Mouse (Mus musculus): ENCODE results near the gene Stac3. TPM values are rescaled to one million over a fixed set of nuclear protein-coding genes. Genes with fewer than 3 reads are reported as not detected.

Gene Stac3
- total and polyA plus RNA-seq, 3 experiments = 0.08 to 0.79 (median 0.50) TPM

- dilution Hi-C loops (cut with MboI; ENCODE audit: extremely low pct_ligation_motif_present, extremely low pct_unique_long_range_greater_than_20kb, low sequenced_read_pairs) (no loop called here), in situ Hi-C loops (cut with MboI; ENCODE audit: low pct_ligation_motif_present, low pct_unique_long_range_greater_than_20kb, low sequenced_read_pairs) (no loop called here)
- peaks cover 16 to 24% of the 10 kb centered on the region in 2 experiments for H3K4me1 ChIP-seq (ENCODE audit: control insufficient read depth in 1 of 2, insufficient read depth in 2 of 2)
- TF ChIP-seq ZC3H11A (IDR thresholded peaks at IDR 0.05; ENCODE audit: low read depth, low read length) (no peak), JUN (IDR thresholded peaks at IDR 0.05; ENCODE audit: insufficient read depth, low read depth, low read length) (no peak), MEF2A (IDR thresholded peaks at IDR 0.05; ENCODE audit: borderline replicate concordance, low read depth, low read length) (no peak), CHD1 (IDR thresholded peaks at IDR 0.05; ENCODE audit: low read depth, low read length) (no peak), MYC (IDR thresholded peaks at IDR 0.05; ENCODE audit: low read depth, low read length) (no peak), RCOR1 (conservative IDR thresholded peaks at IDR 0.05; ENCODE audit: low read depth, low read length) (no peak), RAD21 (IDR thresholded peaks at IDR 0.05; ENCODE audit: low read depth, low read length) (no peak), CTCF (conservative IDR thresholded peaks at IDR 0.05 in 1 of 2, IDR thresholded peaks at IDR 0.05 in 1 of 2; ENCODE audit: low read depth in 2 of 2, low read length in 2 of 2) (no peak), HCFC1 (IDR thresholded peaks at IDR 0.05; ENCODE audit: low read depth, low read length) (no peak)
- no peak for DNase-seq (ENCODE audit: extremely low read depth)
- H3K79me2 ChIP-seq (replicated peaks; ENCODE audit: control insufficient read depth, extremely low read depth, insufficient read depth, poor library complexity, severe bottlenecking) = no peaks in the 10 kb centered on the region
- no peak overlapping the region for H3K4me2 ChIP-seq (ENCODE audit: insufficient read depth, low read depth, poor library complexity, severe bottlenecking)
- H3K9ac ChIP-seq (ENCODE audit: insufficient read depth, low read depth) = no peak overlapping the region
- H3K27ac ChIP-seq (ENCODE audit: insufficient read depth, low read depth) = no peak overlapping the region
- H3K9me3 ChIP-seq (replicated peaks; ENCODE audit: low read length) = peaks cover 3% of the 10 kb centered on the region
- H3K4me3 ChIP-seq (replicated peaks in 1 of 3; ENCODE audit: low read depth in 2 of 3, low read length in 2 of 3, poor library complexity in 1 of 3) = no peak overlapping the region
- no peaks in the 10 kb centered on the region for H3K36me3 ChIP-seq (replicated peaks in 1 of 2; ENCODE audit: control insufficient read depth in 1 of 2, insufficient read depth in 1 of 2, low read length in 1 of 2)
- peaks cover 86% of the 10 kb centered on the region for H3K27me3 ChIP-seq (replicated peaks)
Measured at GRCm38 (mm10) chr10:127530945-127531344, 29.5 kb downstream of the Stac3 start.

DNA sequence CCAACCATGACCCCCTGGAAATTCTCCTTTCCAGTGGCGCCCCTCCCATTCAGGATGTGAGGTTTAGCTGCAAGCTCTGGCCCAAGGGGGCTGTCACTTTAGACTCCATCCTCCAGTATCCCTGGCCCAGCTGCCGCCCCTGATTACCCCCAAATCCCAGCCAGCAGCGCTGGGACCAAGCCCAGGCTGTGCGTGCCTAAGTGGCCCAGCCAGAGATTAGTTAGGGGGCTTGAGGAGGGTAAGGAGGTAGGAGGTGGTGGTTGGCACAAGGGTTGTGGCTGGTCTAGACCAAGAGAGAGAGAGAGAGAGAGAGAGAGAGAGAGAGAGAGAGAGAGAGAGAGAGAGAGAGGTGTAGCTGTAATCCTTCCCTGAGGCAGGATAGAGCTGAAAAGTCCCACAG is 30.1 kb downstream of the Stac3 start:
- TF ChIP-seq MYC (IDR thresholded peaks at IDR 0.05; ENCODE audit: low read depth, low read length) (no peak), RCOR1 (conservative IDR thresholded peaks at IDR 0.05; ENCODE audit: low read depth, low read length) (no peak), JUND (conservative IDR thresholded peaks at IDR 0.05; ENCODE audit: low read depth, low read length) (no peak)
- Histone ChIP-seq H3K79me2 (replicated peaks; ENCODE audit: control insufficient read depth, extremely low read depth, insufficient read depth, poor library complexity, severe bottlenecking) (no peaks in the 10 kb centered on the region), H3K9ac (ENCODE audit: insufficient read depth, low read depth) (no peak overlapping the region), H3K4me2 (ENCODE audit: insufficient read depth, low read depth, poor library complexity, severe bottlenecking) (no peak overlapping the region), H3K27me3 (replicated peaks) (peaks cover 88% of the 10 kb centered on the region), H3K36me3 (replicated peaks in 1 of 2; ENCODE audit: control insufficient read depth in 1 of 2, insufficient read depth in 1 of 2, low read length in 1 of 2) (no peaks in the 10 kb centered on the region), H3K4me3 (replicated peaks in 1 of 3; ENCODE audit: low read depth in 2 of 3, low read length in 2 of 3, poor library complexity in 1 of 3) (no peak overlapping the region), H3K9me3 (replicated peaks; ENCODE audit: low read length) (peaks cover 3% of the 10 kb centered on the region), H3K4me1 (ENCODE audit: control insufficient read depth in 1 of 2, insufficient read depth in 2 of 2) (peaks cover 19 to 30% of the 10 kb centered on the region in 2 experiments), H3K27ac (ENCODE audit: insufficient read depth, low read depth) (no peak overlapping the region)
- in situ Hi-C loops (cut with MboI; ENCODE audit: low pct_ligation_motif_present, low pct_unique_long_range_greater_than_20kb, low sequenced_read_pairs) (no loop called here), dilution Hi-C loops (cut with MboI; ENCODE audit: extremely low pct_ligation_motif_present, extremely low pct_unique_long_range_greater_than_20kb, low sequenced_read_pairs) (no loop called here)
- no peak for DNase-seq (ENCODE audit: extremely low read depth)

DNA sequence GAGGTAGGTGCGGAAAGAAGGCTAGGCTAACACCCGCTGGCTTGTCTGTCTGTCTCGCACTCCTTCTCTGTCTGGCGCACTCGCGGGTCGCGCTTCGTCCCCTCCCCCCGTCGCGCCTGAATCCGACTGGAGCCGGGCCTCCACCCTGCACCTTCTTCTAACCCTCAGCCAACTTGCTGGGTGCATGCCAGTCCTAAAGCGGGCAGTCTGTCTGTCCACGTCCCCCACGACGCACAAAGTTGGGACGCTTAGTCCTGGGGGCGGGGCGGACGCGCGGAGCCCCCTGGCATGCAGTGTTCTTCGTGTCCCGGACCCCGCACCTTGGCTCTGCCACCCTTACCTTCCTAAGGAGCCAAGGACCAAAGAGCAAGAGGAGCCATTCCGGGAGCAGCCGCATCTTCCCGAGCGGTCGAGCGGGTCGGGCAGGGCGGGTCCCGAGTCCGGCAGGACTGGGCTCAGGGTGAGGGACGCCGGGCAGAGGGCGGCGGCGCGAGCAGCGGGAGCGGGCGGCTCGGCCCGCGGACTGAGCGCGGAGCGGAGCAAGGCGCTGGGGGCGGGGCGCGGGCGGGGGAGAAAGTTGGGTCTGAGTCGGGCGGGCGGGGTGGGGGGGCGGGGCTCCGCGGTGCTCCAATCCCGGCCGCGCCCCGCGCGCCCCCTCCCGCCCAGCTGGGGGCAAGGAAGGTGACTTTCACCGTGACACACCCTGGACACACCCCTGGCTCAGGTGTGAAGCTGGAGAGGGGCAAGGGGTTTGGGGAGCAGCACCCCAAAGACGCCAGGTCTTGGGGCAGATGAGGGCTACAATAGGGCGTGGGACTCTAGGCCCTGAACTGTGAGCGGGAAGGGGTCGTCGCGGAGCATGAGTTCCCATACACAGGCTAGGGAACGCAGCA is 32.8 kb downstream of the Stac3 start, which contains the start of gene Nxph4:
Gene Nxph4 (minus strand): TSS at position 524 of the 893 bp plus-strand sequence.
- dilution Hi-C loops (cut with MboI; ENCODE audit: extremely low pct_ligation_motif_present, extremely low pct_unique_long_range_greater_than_20kb, low sequenced_read_pairs) (no loop called here), in situ Hi-C loops (cut with MboI; ENCODE audit: low pct_ligation_motif_present, low pct_unique_long_range_greater_than_20kb, low sequenced_read_pairs) (no loop called here)

More for the DNA sequence above, 32.8 kb downstream of the Stac3 start, which contains the start of gene Nxph4:
- Histone ChIP-seq H3K27ac (ENCODE audit: insufficient read depth, low read depth) (no peak within 1 kb of the TSS), H3K36me3 (replicated peaks in 1 of 2; ENCODE audit: control insufficient read depth in 1 of 2, insufficient read depth in 1 of 2, low read length in 1 of 2) (peaks cover 4 to 8% of the 10 kb centered on the region in 2 experiments), H3K4me2 (ENCODE audit: insufficient read depth, low read depth, poor library complexity, severe bottlenecking) (peak within 1 kb of the TSS; percentile 80), H3K9ac (ENCODE audit: insufficient read depth, low read depth) (peak within 1 kb of the TSS; percentile 1; the same call in 1 of the 2 replicates), H3K4me3 (replicated peaks in 1 of 3; ENCODE audit: low read depth in 2 of 3, low read length in 2 of 3, poor library complexity in 1 of 3) (peak within 1 kb of the TSS in 1 of 3 experiments; percentile 55), H3K4me1 (ENCODE audit: control insufficient read depth in 1 of 2, insufficient read depth in 2 of 2) (peaks cover 23 to 39% of the 10 kb centered on the region in 2 experiments), H3K27me3 (replicated peaks) (peaks cover 65% of the 10 kb centered on the region), H3K9me3 (replicated peaks; ENCODE audit: low read length) (peaks cover 3% of the 10 kb centered on the region), H3K79me2 (replicated peaks; ENCODE audit: control insufficient read depth, extremely low read depth, insufficient read depth, poor library complexity, severe bottlenecking) (no peaks in the 10 kb centered on the region)
- peak in 1 of 2 experiments; percentile 11; a peak in 1 of 4 replicates for TF ChIP-seq CTCF (conservative IDR thresholded peaks at IDR 0.05 in 1 of 2, IDR thresholded peaks at IDR 0.05 in 1 of 2; ENCODE audit: low read depth in 2 of 2, low read length in 2 of 2)
- no peak for TF ChIP-seq KAT2A (IDR thresholded peaks at IDR 0.05; ENCODE audit: insufficient replicate concordance, low read length)
- TF ChIP-seq PAX5 (IDR thresholded peaks at IDR 0.05; ENCODE audit: low read length) = no peak
- TF ChIP-seq MAZ (IDR thresholded peaks at IDR 0.05; ENCODE audit: low read depth, low read length) = no peak
- DNase-seq (ENCODE audit: extremely low read depth) = no peak
